In genomic region chr10:80621940-80622660, GRCm38 (mm10) we compare ENCODE assay signal across 7 mouse cellular contexts. TPM values are rescaled to one million over a fixed set of nuclear protein-coding genes. Genes with fewer than 3 reads are reported as not detected.
DNase-seq lines count a peak whose midpoint lies in the region; ATAC-seq lines count a peak whose summit lies in the region.

No protein-coding gene starts in this region.

- peak; percentile 99 for DNase-seq in adrenal gland, adult 2 months
- peak; percentile 100 for DNase-seq in embryo, embryonic 11.5 days (ENCODE audit: low read depth, low spot score)
- peak; percentile 97 for DNase-seq in gastrocnemius, postnatal 36 days
- DNase-seq in left cerebral cortex, postnatal 25 days (ENCODE audit: low spot score in 2 of 2), result peak; percentile 100
- DNase-seq in midbrain, embryonic 10.5 days (ENCODE audit: low spot score), result peak; percentile 99
- peak; percentile 98 for DNase-seq in right cerebral cortex, postnatal 4 days

- peak overlapping the region; percentile 88 for H3K4me3 ChIP-seq in intestine, embryonic 15.5 days (replicated peaks)
- H3K4me3 ChIP-seq in midbrain, embryonic 10.5 days, result peak overlapping the region; percentile 92

- H3K4me1 ChIP-seq in intestine, embryonic 15.5 days (replicated peaks), result peaks cover 36% of the 10 kb centered on the region
- H3K4me1 ChIP-seq in midbrain, embryonic 10.5 days, result peaks cover 53% of the 10 kb centered on the region

- H3K36me3 ChIP-seq in intestine, embryonic 15.5 days, result no peaks in the 10 kb centered on the region
- H3K36me3 ChIP-seq in midbrain, embryonic 10.5 days, result peaks cover 12% of the 10 kb centered on the region

- ATAC-seq in intestine, embryonic 15.5 days, result peak; percentile 97

- WGBS in intestine, embryonic 15.5 days, result under 1% methylated on average over 64 of the region's 64 CpGs
- WGBS in midbrain, embryonic 10.5 days, result under 1% methylated on average over 64 of the region's 64 CpGs

- no peaks in the 10 kb centered on the region for H3K27me3 ChIP-seq in intestine, embryonic 15.5 days (replicated peaks)
- no peaks in the 10 kb centered on the region for H3K27me3 ChIP-seq in midbrain, embryonic 10.5 days (ENCODE audit: low read depth, poor library complexity, severe bottlenecking)

- peak overlapping the region; percentile 77 for H3K4me2 ChIP-seq in intestine, embryonic 15.5 days (replicated peaks)

- H3K27ac ChIP-seq in intestine, embryonic 15.5 days, result peak overlapping the region; percentile 96
- peak overlapping the region; percentile 95 for H3K27ac ChIP-seq in midbrain, embryonic 10.5 days (replicated peaks)

- peak overlapping the region; percentile 82 for H3K9ac ChIP-seq in intestine, embryonic 15.5 days

- intact Hi-C loops in gastrocnemius, postnatal 36 days (cut with DNase I), result no loop called here
- intact Hi-C loops in left cerebral cortex, postnatal 25 days (cut with DNase I), result loop anchor here (2.0 to 5.0 kb wide), 3 partner anchors 35 to 55 kb away; partner anchors contain the start of genes Btbd2 and Klf16

- H3K9me3 ChIP-seq in intestine, embryonic 15.5 days, result no peaks in the 10 kb centered on the region
- no peaks in the 10 kb centered on the region for H3K9me3 ChIP-seq in midbrain, embryonic 10.5 days (replicated peaks)

RNA-seq across cellular contexts. Expression of gene Csnk1g2, which starts 0.5 kb away (rescaled TPM):
- total RNA-seq in adrenal gland, adult 2 months (2021), result 100 to 1,000 TPM; 110 to 133 TPM
- polyA plus RNA-seq in adrenal gland, adult 2 months (2012; rRNA removed), result 241 and 255 TPM in 2 replicates
- 10 to 100 TPM; 84.0 to 90.0 TPM for total RNA-seq in gastrocnemius, postnatal 36 days (2021)
- 134 and 152 TPM in 2 replicates for polyA plus RNA-seq in intestine, embryonic 15.5 days (2015; fragmentation: Nextera tagmentation; extraction: Ambion mirVana)
- 100 to 1,000 TPM; 222 to 247 TPM for total RNA-seq in left cerebral cortex, postnatal 25 days (2021)
- 131 and 151 TPM in 2 replicates for polyA plus RNA-seq in midbrain, embryonic 10.5 days (2016; fragmentation: Nextera tagmentation; extraction: Ambion mirVana)

RNA-seq across cellular contexts. Expression of gene Gm49322, which starts 16.3 kb away (rescaled TPM):
- 1 to 10 TPM; 1.3 to 1.4 TPM for total RNA-seq in adrenal gland, adult 2 months (2021)
- polyA plus RNA-seq in adrenal gland, adult 2 months (2012; rRNA removed), result 2.2 and 2.3 TPM in 2 replicates
- under 1 TPM; 0.25 to 0.26 TPM for total RNA-seq in gastrocnemius, postnatal 36 days (2021)
- polyA plus RNA-seq in intestine, embryonic 15.5 days (2015; fragmentation: Nextera tagmentation; extraction: Ambion mirVana), result 3.9 and 4.1 TPM in 2 replicates
- 1 to 10 TPM; 2.8 to 2.9 TPM for total RNA-seq in left cerebral cortex, postnatal 25 days (2021)
- polyA plus RNA-seq in midbrain, embryonic 10.5 days (2016; fragmentation: Nextera tagmentation; extraction: Ambion mirVana), result 5.6 and 6.4 TPM in 2 replicates

RNA-seq across cellular contexts. Expression of gene Adat3, which starts 19.4 kb away (rescaled TPM):
- total RNA-seq in adrenal gland, adult 2 months (2021), result 1 to 10 TPM; 2.0 to 4.0 TPM
- 31.5 and 33.0 TPM in 2 replicates for polyA plus RNA-seq in adrenal gland, adult 2 months (2012; rRNA removed)
- under 1 TPM; 0.52 to 0.99 TPM for total RNA-seq in gastrocnemius, postnatal 36 days (2021)
- 6.4 and 6.6 TPM in 2 replicates for polyA plus RNA-seq in intestine, embryonic 15.5 days (2015; fragmentation: Nextera tagmentation; extraction: Ambion mirVana)
- total RNA-seq in left cerebral cortex, postnatal 25 days (2021), result 1 to 10 TPM; 3.6 to 4.5 TPM
- 10.6 and 10.8 TPM in 2 replicates for polyA plus RNA-seq in midbrain, embryonic 10.5 days (2016; fragmentation: Nextera tagmentation; extraction: Ambion mirVana)

RNA-seq across cellular contexts. Expression of gene Scamp4, which starts 19.4 kb away (rescaled TPM):
- 10 to 100 TPM; 55.9 to 68.7 TPM for total RNA-seq in adrenal gland, adult 2 months (2021)
- 161 and 190 TPM in 2 replicates for polyA plus RNA-seq in adrenal gland, adult 2 months (2012; rRNA removed)
- total RNA-seq in gastrocnemius, postnatal 36 days (2021), result 10 to 100 TPM; 14.5 to 14.8 TPM
- polyA plus RNA-seq in intestine, embryonic 15.5 days (2015; fragmentation: Nextera tagmentation; extraction: Ambion mirVana), result 105 and 114 TPM in 2 replicates
- 10 to 100 TPM; 40.8 to 42.2 TPM for total RNA-seq in left cerebral cortex, postnatal 25 days (2021)
- polyA plus RNA-seq in midbrain, embryonic 10.5 days (2016; fragmentation: Nextera tagmentation; extraction: Ambion mirVana), result 91.0 and 94.1 TPM in 2 replicates

RNA-seq across cellular contexts. Expression of gene Abhd17a, which starts 32.0 kb away (rescaled TPM):
- total RNA-seq in adrenal gland, adult 2 months (2021), result 100 to 1,000 TPM in 1 of 2 experiments, 10 to 100 TPM in 1; 86.5 to 104 TPM
- polyA plus RNA-seq in adrenal gland, adult 2 months (2012; rRNA removed), result 613 and 625 TPM in 2 replicates
- 10 to 100 TPM; 52.5 to 62.7 TPM for total RNA-seq in gastrocnemius, postnatal 36 days (2021)
- polyA plus RNA-seq in intestine, embryonic 15.5 days (2015; fragmentation: Nextera tagmentation; extraction: Ambion mirVana), result 95.7 and 101 TPM in 2 replicates
- 100 to 1,000 TPM; 206 to 216 TPM for total RNA-seq in left cerebral cortex, postnatal 25 days (2021)
- 86.8 and 87.3 TPM in 2 replicates for polyA plus RNA-seq in midbrain, embryonic 10.5 days (2016; fragmentation: Nextera tagmentation; extraction: Ambion mirVana)

Comparison
In these comparisons a context has a peak if more than half of its experiments do, and no peak if none do; other contexts are left out.
1. Peak in every context shown above with its lines: DNase-seq, ATAC-seq, H3K4me3 ChIP-seq and H3K27ac ChIP-seq.